Mouse (Mus musculus): Measurements from ENCODE around the gene Fndc3b.
"Not testable (repeated sequence)": the region's sequence is repeated elsewhere in the genome, so short reads cannot be mapped to it uniquely, and the experiment has no call there.

Gene Fndc3b

DNA sequence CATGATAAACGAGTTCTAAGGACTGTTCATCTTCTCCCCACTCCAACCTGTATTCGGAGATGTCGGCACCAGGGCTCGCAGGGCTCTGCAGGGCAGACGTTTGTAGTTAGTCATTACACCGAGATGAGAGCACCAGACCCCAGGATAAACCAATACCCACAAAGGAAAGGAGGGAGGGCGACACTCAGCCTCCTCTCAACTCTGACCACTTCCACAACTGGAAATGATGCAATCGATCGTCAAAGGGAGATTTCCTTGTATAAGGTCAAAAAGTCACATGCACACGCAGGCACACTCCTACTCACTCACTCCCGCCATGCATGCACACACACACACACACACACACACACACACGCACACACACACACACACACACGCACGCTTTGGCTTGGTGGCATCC lies 254.6 kb downstream of the Fndc3b start:
- DNase-seq = no peak

DNA sequence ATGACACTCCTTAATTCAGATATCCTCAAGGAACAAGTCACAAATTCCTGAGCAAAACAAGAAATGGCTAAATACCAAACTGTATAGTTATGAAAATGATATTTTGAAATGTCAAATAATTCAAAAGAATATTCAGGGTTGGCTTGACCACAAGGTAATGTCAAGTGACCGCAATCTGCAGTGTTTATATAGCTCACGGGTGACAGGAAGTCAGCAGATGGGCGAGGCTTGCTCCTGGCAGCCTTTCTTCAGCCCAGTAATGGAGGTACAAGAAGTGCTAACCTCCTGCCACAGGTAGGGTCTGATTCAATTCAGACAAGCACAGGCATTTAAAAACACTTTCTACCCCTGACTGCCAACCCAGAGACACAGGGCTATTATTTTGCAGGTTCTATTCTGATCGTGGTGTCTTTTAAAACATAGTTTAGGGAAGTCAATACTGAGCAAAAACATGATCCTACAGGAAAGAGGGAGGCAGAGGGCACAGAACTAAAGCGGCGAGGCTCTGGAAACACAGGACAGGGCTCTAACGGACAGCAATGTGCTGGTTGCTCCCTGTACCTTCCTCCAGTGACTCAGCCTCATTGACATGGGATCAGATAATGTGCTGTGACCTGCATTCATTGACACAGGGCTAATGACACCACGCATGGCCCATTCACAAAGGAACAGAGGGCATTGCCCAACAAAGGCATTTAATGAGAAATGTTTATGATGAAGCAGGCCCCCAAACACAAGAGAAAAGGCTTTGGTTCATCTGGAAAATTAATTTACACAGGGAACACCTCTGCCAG lies 256.5 kb downstream of the Fndc3b start:
- no peak for DNase-seq

DNA sequence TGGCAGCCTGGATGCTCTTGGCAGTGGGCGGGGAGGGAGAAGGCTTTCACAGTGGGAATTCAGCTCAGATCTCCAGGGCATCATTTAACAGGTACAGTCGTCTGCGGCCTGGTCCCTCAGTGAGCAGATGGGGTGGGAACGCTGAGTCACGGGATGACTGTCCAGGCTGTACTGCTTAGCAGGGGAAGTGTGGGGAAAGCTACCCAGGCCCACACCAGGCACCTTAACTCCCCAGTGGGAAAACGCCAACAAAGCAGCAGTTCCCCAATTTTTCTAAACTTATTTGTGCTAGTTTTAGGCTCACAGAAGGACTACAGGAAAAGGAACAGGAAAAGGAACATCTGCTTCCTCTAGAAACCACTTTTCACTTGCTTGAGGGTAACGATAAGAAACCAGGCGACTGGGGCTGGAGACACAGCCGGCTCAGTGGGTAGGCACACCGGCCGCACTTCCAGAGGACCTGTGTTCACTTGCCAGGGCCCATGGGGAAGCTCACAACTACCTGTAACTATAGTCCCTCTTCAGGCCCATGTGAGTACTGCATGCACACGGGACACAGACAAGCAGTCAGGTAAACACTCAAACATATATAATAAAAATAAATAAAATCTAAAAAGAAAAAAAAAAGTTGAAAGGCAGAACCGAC lies 257.5 kb downstream of the Fndc3b start:
- no peak for DNase-seq

DNA sequence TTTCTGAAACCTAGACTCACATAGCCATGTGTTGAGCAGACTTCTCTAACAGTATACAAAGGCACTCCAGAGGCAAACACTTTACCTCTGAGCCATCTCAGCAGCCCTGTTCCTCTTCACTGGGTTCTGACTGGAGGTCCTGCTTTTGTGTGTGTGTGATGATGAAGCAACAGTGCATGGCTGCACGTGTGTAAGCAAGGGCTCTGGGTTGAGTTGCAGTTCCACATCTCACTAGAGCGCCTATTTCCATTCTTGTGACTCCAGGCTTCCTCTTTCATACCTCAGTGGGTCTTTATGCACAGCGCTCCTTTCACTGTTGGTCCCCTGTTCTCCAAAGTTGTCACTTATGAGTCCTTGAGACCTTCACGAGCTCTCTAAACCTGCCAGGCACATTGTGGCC lies 261.7 kb downstream of the Fndc3b start:
- DNase-seq = no peak

DNA sequence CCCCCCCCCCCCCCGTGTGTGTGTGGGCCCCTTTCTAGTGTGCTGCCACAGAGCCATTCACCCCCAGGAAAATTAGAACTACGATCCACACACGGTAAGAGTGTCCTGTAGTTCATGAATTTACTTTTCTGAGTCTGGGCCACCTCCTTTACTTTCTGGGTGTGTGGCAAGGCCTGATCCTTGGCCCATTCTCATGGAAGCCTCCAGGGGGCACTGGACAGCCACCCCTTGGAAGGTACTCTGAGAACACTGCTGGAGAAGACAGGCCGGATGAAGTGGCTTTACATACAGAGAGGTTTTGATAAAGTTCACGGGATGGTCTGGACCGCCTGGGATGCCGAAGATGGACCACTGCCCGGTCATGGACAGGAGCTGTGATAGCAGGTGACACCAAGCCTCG lies 262.7 kb downstream of the Fndc3b start:
- peak; percentile 47 for DNase-seq

DNA sequence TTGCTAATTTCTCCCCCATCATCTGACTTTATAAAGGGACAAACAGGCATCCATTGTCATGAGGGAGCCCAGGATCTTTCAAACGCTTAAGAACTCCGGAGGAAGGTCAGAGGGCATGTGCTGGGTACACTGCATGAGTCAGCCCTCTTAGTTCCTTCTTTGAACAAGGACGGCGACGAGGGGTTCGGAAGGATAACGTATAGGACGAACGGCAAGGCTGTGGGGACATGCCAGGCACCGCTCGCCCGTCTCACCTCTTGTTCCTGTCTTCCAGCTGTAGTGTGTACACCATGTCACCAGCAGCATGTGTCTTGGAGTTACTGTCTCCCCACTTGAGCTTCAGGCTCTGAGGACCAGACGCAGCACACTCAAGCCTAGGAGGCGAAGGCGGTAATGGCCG lies 271.4 kb downstream of the Fndc3b start:
- no peak for DNase-seq

DNA sequence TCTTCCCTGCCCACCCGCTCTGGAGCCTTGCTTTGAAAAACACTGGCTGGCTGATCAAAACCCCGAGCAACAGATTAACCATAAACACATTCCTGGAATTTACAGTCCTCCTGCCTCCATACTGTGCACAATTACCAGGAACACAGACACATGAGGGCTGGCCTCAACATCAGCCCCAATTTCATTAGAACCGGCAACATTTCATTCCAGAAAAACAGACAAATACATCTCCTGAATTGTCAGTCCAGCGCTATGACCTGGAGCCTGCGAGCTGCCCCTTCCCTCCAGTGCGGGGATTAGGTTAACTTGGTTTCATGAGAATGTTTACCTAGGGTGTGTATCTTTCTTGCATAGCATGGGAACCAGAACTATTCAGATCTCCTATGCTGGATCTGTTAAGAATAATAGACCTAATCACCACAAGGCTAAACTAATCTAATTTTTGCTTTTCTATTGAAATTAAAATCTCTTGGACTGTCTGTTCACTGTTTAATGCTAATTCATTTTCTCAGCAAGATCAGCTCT lies 275.9 kb downstream of the Fndc3b start:
- DNase-seq = no peak

DNA sequence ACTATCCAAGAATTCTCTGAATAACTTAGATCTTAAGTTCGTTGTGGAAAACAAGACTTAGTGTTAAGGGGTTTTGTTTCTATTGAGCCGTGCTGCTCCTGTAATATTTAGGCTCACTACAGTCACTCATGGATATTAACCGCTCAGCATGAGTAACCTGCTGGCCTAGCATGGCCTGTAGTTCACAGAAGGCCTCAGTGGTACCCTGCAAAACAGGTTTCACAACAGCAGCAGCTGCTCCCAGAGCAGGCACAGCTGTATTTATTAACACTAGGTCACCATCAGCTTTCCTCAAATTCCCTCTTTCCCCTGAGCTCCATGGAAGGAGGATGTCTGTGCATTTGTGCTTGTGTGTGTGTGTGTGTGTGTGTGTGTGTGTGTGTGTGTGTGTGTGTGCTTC lies 278.1 kb downstream of the Fndc3b start:
- DNase-seq = no peak

DNA sequence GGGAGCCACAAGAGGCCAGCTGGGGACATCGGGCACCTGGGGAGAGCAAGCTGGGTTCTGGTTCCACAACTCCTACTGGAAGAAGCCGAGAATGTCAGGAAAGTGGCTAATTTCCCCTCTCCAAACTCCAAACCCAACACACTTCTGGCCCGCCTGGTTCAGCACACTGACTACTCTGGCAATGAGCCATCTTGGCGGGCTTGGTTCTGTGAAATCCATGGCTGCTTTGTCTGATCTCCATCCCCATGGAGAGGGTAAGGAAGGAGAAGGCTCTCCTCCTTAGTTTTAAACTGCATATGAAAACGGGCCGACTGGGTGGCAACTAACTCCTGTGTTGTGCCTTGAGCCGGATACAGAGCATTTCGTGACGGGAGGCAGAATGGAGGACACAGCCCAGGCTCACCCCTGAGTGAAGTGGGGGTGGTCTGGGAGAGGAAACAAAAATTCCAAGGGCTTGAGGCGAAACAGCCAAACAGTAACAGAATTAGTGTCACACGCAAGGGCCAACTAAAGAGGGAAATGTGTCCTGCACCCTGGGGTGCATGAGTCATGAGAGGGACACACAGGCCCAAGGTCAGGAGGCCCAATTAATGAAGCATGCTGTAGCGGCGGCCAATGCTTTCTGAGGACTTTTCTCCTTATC lies 280.4 kb downstream of the Fndc3b start:
- DNase-seq = peak; percentile 56

DNA sequence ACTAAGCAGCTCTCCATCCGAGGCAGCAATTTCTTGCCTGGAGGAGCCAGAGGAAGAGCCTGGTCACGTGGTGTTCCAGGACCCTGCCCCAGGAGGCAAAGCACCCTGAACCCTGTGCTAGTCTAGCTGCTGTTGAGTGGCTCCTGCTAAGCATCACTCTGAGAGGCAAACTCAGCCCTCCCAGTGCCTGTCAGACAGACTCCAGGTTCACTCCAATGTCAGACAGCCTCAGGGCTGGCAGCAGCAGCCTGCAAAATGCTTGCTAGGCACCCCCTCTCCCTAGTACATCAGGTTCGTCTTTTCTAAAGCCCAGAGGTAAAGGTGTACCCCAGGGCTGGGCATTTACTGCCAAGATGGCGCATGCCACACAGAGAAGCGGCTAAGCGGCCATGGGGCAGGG lies 283.7 kb downstream of the Fndc3b start:
- DNase-seq = no peak

DNA sequence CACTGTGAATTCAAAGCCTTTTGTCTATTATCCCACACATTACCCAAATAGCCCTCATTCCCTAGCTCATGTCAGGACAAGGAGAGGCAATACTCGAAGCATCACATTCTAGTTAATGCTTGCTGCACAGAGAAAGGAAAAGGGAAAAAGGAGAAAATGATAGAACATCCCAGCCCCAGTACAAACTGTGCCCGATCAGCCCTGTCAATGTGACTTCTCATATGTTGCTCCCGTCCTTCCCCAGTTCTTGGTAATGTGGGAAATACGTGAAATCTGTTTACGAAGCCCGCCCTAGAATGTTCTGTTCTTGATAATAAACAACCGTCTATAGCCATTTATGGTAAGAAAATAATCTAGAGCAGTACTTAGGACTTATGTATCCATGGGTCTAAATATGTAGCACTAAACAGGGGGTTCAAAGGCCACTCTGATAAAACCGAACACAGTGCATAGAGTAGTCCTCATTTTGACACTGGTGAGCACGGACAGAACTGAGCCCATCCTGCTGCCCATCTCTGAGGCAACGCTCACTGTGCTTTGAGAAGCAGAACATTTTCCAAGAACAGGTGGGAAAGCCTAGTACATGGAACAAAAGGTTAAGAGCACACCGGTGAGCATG lies 286.9 kb downstream of the Fndc3b start:
- DNase-seq = no peak

DNA sequence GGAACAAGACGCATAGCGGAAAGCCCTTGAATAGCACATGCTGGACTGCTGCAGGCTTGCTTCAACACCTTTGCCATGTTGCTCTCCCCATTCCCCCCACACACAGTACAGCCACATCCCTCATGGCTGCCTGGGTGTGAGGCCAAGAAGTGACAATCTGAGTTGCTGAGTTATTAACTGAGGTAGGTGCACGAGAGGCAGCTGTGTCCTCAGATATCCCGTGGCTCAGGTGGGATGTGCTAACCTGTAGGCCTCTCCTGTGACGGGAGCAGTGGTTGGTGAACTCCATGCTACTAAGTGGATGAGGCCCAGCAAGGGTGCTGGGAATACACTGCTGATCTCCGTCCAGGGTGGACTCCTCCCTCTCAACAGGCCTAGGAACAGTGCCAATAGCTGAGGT lies 288.6 kb downstream of the Fndc3b start:
- DNase-seq = no peak

DNA sequence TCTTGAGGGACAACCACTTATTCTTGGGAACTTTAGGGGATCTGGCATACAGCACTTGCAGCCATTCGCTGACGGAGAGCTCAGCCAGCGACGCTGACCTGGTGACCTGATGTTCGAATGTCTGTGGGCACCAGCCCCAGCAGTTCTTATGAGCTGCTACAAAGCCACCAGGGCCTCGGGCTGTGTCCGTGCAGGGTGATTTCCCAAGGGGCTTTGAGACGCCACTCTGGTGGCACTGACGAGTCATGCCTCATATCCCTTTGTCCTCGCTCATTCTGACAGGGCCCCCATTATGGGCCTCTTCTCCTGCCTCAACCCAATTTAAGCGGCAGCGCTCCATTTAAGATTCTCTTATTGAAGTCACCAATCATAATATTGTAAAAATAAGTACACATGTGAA lies 289.1 kb downstream of the Fndc3b start:
- DNase-seq = no peak

DNA sequence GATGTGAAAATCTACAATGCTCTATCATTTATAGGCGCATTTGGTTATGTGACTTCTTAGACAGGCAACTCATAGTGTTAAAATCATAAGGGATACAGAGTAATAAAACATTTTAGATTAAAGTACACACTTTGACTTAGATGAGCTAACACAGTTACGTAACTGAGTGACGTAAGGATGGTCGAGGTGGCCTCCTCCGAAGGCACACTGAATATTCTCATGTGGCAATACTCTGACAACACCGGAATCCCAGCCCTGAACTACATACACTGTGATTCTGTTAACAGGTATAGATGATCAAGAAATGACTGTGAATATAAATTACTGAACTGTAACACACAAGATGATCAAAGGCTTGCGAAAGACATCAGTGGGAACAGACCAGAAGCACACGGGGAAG lies 292.5 kb downstream of the Fndc3b start:
- no peak for DNase-seq

DNA sequence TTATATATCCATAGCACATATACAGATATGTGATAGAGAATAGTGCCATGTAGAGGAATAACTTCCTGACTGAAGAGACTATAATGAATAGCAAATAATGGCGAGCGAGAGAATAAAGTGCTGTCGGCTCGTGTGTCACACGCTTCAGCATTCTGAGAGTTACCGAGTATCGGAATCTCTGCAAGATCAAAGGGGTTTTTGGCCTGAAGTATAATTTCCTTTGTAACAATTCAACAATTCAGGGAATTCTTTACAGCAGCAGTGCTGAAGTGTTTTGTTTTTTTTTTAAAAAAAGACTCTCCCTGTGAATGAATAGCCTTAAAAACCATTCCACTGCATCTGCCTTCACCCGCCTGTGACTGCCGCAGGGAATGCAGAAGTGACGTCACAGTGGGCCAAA lies 294.3 kb downstream of the Fndc3b start:
- no peak for DNase-seq

DNA sequence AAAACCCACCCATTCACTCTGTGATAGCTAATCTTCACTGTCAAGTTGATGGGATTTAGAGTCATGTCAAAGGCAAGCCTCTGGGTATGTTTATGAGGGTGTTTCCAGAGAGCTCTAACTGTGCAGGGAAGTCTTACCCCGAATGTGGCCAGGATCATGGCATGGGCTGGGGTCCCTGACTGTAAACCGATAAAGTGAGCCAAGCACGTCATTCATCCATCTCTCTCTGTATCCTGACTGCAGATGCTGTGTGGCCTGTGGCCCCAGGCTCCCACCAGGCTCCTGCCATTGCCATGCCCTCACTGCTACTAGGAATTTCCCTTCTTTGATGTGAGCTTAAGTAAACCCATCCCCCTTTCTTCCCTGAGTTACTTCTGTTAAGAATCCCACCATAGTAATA lies 297.5 kb downstream of the Fndc3b start:
- no peak for DNase-seq

DNA sequence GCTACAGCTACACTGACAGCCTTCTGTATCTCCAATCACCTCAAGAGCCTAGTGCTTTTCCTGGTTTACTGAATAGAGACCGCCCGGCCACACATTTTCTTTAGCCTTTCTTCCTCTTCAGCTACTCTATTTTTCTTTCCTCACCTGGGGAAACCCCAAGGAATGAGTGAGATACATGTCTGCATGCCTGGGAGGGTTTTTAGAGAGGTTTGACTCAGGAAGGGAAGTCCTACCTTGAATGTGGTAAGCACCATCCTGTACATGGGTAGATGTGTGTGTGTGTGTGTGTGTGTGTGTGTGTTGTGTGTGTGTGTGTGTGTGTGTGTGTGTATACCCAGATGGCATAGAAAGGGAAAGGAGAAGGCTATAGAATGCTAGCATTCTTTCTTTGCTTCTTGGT lies 299.8 kb downstream of the Fndc3b start:
- DNase-seq = no peak

DNA sequence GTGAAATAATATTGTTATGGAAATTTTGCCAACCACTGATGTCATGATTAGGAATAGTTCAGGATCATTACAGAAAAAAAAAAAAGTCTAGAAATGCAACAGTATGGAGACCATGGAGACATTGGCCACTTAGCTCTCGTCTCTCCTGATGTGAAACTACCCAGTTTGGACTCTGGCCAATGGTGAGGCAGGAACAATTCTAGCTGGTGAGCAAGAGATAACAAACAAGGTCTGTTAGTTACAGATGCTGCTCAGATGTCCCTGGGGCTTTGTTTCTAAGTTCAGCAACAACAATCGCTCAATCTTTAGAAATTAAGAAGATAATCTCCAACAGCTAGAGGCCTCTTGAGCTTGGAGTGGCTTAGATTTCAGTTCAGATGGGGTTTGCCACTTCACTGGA lies 302.5 kb downstream of the Fndc3b start:
- DNase-seq = no peak

DNA sequence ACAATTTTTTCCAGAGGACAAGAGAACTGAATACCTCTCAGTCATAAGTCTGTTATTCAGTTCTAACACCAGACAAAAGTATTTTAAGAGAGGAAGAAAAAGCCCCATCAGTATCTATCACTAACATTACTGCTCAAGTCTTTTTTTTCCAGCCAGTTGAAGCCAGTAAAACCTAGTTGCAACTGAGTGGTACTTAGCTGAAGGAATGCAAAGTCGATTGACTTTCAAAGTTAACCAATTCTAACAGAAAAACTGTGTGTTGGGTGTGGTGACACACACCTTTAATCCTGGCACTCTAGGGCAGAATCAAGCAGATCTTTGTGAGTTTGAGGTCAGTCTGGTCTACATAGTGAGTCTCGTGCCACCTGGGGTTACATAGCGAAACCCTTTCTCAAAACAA lies 304.7 kb downstream of the Fndc3b start:
- DNase-seq = no peak

DNA sequence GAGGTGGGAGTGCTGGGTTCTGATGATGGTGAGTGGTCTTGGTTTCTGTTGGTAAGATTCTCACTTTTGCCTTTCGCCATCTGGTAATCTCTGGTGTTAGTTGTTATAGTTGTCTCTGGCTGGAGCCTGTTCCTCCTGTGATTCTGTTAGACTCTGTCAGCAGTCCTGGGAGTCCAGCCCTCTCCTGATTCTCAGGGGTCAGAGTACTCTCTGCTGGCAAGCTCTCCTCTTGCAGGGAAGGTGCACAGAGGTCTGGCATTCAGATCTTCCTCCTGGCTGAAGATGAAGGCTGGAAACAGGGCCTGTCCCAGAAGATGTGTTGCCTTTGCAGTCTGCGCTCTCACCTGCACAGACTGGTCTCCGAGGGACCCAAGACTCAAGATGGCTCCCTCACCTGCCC lies 310.1 kb downstream of the Fndc3b start:
- DNase-seq = not testable (repeated sequence)

DNA sequence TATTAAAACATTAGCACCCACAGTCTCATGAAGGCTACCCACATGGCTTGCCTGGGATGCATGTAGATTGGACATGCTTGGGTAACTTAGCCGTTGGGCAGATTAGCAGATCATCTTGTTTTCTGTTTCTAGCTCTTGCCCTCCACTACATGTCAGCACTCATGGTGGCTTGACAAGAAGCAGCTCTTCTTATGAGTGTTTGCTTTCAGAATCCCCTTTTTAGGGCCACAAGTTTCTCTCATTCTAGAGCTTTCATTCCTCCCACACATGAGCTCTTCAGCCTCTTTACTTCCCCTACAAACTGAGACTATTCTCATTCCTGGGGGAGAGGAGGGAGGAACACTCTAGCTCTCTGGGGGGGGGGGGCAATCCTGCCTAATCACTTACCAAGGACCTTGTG lies 321.2 kb downstream of the Fndc3b start:
- no peak for DNase-seq

DNA sequence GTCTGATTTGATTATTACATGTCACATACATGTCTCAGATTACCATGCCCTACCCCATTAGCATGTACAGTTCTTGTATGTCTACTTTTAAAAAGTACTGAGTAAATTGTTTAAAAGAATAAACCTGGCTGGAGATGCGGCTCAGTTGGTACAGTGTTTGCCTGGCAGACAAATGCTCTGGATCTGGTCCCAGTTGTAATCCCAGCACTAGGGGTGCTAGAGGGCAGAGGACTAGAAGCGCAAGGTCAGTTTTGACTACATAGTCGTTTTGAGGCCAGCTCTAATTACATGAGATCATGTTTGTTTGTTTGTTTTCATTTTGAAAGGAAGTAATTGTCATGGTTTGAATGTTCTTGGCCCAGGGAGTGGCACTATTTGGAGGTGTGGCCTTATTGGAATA lies 326.3 kb downstream of the Fndc3b start:
- DNase-seq = no peak

DNA sequence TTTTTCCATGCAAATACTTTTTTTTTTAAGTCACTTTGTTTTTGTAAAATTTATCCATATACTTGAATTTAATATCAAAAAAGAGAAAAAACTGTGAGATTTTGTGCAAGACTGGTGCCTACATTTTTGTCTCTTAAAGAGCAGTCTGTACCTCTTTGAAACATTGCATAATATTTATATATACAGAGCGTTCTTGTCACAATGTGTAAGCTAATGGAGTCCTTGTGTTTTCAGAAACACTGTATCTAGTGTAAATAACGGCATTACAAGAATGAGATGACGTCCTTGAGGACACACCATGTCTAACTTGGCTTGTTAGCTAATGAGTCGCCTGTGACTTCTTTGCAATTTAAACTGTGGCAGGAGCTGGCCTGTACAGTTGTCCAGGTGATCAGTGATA lies 333.2 kb downstream of the Fndc3b start:
- DNase-seq = no peak

DNA sequence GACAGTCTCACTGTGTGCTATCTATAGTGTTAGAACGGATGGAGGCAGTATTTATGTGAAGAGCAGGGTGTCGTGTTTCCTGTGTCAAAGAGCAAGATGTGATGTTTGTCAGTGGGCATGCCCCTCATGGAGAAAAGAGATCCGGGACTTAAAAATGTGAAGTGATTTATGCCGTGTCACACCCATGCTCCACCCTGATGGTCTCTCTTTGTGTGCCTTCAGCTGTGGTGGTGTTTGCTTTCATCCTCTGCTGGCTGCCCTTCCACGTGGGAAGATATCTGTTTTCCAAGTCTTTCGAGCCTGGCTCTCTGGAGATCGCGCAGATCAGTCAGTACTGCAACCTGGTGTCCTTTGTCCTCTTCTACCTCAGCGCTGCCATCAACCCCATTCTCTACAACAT lies 336.7 kb downstream of the Fndc3b start:
- DNase-seq = no peak
